Mouse (Mus musculus) adipocyte (in vitro differentiated cells): ENCODE measurements around the gene Ubxn1.
A peak's percentile ranks its signal among the peaks of the same experiment; 100 is the strongest.
"Not testable (repeated sequence)": the region's sequence is repeated elsewhere in the genome, so short reads cannot be mapped to it uniquely, and the experiment has no call there.

Experiments
- DNase-seq: peaks from one replicate; pipeline ENCODE4 v3.0.0-alpha.2; 2016; ENCODE audit warnings: low spot score

Gene Ubxn1

DNA sequence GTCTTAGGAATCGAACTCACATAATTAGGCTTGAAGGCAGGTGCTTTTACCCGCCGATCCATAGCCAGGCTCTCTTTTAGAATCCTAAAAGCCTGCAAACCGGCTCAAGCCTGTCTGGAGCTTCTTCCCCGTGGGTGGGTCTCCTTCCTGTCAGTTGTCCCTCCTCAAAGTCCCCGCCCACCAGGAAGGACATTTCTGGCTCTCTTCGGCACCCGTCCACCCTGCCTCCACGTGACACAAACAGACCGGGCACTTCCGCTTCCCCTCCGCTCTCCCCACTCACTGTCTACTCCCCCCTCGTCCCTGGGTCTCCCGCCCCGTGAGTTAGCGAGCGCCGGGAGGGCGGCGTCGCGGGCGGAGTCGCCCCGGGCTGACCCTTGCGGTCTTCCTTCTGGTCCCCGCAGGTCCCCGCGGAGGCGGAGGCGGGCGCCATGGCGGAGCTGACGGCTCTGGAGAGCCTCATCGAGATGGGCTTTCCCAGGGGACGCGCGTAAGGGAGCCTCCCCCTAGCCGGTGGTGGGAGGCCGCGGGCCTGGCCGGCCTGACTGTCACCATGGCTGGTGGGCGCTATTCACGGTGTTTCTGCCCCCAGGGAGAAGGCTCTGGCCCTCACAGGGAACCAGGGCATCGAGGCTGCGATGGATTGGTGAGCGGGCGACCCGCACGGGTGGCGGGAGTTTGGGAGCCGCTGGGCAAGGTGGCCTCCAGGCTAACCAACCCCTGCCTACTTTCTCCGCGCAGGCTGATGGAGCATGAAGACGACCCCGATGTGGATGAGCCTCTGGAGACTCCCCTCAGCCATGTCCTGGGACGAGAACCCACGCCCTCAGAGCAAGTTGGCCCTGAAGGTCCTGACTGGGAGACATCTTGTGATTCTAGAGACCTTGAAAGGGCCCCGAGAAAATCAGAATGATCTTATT is at the start of gene Ubxn1:
TSS of gene Ubxn1 (plus strand) at position 230 of the 920 bp plus-strand sequence.
- DNase-seq: peak; percentile 99

DNA sequence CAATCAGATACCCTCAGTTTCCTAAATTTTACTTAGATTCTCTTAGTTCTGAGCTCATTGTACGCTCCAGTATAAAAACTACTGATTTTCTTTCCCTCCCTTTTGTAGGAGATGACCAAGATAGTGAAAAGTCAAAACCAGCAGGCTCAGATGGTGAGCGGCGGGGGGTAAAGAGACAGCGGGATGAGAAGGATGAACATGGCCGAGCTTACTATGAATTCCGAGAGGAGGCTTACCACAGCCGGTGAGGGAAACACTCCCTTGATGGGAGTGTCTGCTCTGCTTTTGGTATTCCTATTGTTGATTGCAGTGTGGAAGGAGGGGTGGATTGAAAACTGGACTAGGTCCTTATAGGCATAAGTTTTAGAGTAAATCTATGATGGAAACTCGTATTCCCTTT is 48.6 kb upstream of the Ubxn1 start:
- DNase-seq: no peak

DNA sequence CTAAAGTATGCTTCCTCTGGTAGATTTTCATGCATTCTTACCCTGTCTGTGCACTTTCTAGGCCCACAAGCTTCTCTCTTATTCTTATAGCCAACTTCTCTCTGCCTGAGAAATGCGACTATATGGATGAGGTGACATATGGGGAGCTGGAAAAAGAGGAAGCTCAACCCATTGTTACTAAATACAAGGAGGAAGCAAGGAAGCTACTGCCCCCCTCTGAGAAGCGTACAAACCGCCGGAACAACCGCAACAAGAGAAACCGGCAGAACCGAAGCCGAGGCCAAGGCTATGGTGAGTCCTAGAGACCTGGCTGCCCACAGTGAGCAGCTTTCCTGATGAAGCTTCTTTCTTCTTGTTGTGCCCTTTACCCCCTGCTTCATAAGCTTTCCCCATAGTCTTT is 41.6 kb upstream of the Ubxn1 start, which contains the start of gene AC129217.1:
TSS of gene AC129217.1 (plus strand) at position 114 of the 400 bp plus-strand sequence.
- DNase-seq: no peak

DNA sequence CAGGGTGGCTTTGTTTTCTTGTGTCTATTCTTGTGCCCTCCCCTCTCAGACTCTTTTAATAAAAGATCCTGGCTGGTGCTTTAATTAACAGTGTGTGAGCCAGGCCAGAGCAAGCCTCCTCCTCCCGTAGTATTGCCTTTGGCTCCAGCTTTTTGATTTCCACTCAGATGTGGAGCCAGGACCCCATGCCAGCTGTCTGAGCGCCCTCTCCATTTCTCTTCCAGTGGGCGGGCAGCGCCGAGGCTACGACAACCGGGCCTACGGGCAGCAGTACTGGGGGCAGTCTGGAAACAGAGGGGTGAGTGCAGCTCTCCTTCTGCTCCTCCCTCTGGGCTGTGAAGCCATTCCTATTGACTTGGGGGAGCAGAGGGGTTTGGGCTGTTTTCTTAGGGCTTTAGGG is 40.6 kb upstream of the Ubxn1 start:
- DNase-seq: no peak

DNA sequence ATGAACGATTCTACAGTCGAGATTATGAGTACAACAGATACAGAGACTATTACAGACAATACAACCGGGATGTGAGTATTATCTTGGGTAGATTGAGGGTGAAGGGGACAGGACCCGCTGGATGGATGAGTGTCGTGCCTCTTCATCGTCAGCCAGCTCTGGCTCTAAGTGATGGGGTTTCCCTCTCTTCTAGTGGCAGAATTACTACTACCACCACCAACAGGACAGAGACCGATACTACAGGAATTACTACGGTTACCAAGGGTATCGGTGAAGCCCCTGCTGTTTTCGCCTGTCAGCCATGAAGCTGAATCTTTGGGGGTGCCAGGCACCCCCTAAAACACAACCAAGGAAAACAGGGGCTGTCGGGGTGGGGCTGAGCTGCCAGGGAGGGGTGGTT is 40.0 kb upstream of the Ubxn1 start:
- no peak for DNase-seq

DNA sequence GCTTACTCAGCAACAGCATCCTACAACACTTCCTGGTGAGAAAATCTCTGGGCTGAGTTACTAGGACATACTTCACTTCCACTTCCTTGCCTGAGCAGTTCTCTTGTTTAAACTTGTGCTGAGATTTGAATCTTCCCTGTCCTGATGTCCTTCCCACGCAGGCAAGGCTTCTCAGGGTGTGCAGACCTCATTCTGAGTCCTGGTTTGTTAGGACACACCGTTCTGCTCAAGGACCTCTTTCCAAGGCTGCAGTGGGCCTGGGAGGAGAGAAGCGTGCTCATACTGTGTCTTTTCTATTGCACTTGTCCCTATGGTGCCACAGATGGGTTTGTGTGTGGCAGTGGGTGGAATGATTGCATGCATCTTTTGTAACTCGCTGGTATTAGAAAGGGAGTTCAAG is 38.3 kb upstream of the Ubxn1 start:
- DNase-seq: no peak

DNA sequence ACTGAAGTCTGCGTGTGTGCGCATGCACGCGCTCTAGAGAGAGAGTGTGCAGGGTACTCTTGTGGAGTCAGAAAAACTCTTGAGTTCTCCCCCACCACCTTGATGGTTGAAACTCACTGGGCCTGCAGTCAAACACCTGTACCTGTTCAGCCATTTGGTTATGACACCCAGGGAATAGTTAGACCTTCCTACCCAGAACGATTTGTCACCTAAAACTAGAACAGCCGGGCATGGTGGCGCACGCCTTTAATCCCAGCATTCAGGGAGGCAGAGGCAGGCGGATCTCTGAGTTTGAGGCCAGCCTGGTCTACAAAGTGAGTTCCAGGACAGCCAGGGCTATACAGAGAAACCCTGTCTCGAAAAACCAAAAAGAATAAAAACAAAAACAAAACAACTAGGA is 35.0 kb upstream of the Ubxn1 start:
- DNase-seq: not testable (repeated sequence)

DNA sequence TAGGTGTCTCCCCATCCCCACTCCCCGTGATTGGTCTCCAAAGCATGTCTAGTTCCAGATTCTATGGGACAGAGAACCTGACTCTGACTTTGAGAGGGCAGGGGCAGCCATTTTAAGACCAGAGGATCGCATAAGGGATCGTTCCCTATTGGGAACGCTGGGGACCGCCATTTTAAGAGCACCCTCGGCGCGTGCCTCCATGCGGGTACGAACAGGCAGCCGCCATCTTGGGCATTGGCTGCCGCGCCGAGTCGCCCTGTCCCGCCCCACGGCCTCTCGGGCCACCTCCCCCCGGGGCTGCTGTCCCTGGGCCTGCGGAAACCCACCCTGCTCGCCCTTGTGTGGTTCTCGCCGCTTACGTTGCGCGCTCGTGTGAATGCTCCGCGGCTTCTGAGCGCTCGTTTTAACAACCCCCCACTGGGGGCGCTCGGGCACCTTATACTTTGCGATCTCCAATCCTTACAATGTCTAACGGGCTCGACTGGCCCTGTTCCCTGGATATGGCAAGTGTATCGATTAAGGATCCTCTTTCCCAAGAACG is 34.0 kb upstream of the Ubxn1 start, which contains the start of gene Bscl2:
TSS of gene Bscl2 (plus strand) at position 217 of the 541 bp plus-strand sequence.
- no peak for DNase-seq

DNA sequence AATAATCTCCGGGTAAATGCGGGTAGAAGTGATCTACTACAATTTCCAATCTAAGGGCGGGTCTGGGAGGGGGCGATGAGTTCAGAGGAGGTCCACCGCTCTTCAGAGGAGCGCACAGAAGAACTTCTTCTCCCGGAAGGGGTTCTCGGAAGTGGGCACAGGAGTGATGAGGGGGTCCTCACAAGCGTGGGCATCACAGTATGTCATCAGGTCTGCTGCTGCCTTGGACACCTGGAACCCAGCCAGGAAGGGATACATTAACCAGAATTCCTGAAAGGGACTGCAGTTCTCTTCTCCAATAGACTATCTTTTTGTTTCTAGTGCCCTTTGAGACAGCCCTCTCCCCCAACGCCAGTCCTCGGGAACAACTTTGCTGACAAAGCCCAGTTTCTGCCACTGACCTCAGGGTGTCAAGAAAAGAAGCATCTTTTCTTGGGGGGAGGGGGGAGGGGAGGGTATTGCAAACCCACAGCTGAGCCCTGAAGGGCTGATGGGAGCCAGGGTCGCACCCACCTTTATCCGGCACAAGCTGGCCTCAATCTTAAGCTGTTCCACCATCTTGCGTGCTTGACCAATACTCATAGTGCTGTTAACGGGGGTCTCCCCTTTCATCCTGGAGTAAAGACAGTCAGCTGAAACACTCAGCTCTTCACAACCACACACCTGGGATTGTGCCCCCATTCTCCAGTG is 33.1 kb upstream of the Ubxn1 start:
- no peak for DNase-seq

DNA sequence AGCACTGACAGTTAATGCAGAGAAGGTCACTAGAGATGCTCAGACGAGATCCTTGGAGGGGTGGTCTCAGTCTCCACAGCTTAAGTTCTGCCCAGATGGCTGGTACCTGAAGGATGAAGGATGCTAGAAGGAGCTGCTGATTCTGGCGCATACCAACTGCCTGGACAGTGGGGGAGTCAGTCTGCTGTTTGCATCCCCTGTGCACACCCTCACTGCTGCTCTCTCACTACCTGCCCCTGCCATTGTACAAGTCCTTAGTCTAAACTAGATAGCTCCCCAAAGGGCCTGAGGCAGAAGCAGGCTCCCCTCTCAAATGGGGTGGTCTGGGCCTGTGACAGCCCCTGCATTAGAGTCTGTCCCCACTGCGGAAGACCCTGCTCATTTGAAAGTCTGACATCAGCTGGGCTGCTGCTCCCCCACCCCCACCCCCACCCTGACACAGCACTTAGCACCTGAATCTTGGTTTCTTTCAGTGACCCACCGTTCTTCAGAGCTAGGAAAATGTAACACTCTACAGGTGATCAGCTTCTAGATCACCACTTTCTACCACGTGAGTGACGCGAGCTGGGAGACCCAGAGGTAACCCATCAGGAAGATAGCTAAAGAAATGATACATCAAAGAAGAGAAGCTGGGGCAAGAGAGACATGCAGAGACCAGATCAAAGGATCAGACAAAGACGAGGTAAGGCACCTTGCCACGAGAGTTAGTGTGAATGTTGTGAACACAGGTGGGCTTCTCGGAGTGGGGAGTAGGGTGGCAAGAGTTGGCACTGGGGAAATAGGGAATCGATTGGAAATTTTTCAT is 32.0 kb upstream of the Ubxn1 start, which contains the start of gene Gng3:
TSS of gene Gng3 (minus strand) at position 92 of the 805 bp plus-strand sequence.
- no peak for DNase-seq

DNA sequence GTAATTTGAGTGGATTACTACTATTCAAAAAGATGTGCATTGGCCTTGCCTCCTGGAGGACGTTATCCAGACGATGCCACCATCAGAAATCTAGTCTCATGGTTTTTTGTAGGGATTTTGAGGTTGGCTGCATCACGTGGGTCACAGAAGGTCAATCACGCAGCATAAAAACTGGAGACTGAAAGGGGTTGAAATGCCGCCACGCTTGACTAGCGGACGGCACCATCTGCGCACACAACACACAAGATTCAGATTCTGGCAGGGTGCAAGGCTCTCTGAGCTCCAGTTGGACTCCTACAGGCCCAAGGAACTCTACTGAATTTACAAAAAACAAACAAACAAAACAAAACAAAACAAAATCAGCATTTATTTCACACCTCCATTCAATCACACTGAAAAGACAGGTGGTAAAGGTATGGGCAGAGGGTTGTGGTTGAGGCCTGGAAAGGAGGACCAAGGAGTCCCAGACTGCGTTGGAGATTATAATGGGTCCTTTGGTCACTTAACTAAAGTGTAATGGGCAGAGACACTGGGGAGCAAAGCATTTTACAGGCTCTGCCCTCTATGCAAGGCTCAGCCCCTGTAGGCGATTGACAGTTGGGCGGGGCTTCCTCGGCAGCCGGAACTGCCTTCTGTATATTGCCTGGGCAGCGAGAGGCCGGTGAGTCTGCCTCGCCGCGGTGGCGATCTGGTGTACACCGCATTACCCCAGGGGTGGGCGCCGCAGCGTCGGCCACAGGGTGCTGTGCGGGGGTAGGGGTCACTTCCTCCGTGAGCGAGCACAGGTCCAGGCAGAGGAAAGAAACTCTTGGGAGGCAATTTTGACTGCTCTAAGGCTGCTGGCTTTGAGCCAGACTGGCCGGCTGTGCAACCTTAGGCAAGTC is 31.1 kb upstream of the Ubxn1 start:
- no peak for DNase-seq

DNA sequence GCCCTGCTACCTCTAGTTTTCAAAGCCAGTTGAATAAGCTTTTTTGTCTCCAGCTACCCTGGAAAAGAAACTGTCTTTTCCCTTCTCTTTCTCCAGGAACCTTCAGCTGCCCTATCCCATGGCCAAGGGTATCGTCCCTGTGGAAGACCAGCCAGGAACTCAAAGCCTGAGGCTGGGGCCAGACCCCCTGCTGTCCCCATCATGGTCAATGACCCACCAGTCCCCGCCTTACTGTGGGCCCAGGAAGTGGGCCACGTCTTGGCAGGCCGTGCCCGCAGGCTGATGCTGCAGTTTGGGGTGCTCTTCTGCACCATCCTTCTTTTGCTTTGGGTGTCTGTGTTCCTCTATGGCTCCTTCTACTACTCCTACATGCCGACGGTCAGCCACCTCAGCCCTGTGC is 30.3 kb upstream of the Ubxn1 start:
- DNase-seq: no peak

DNA sequence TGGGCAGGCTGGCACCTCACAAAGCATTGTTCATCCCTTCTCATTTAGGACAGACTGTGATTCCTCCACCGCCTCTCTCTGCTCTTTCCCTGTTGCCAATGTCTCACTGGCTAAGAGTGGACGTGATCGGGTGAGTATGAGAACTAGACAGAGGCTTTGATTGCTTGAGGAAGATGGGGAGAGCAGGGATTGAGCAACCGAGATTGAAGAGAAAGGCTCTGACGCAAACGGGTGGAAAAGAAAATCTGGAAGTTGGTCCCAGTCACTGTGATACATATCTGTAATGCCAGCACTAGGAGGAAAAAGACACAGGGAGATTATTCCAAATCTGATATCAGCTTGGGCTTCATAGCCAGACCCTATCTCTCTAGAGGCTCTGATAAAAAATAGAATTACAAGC is 28.3 kb upstream of the Ubxn1 start:
- peak; percentile 48 for DNase-seq

DNA sequence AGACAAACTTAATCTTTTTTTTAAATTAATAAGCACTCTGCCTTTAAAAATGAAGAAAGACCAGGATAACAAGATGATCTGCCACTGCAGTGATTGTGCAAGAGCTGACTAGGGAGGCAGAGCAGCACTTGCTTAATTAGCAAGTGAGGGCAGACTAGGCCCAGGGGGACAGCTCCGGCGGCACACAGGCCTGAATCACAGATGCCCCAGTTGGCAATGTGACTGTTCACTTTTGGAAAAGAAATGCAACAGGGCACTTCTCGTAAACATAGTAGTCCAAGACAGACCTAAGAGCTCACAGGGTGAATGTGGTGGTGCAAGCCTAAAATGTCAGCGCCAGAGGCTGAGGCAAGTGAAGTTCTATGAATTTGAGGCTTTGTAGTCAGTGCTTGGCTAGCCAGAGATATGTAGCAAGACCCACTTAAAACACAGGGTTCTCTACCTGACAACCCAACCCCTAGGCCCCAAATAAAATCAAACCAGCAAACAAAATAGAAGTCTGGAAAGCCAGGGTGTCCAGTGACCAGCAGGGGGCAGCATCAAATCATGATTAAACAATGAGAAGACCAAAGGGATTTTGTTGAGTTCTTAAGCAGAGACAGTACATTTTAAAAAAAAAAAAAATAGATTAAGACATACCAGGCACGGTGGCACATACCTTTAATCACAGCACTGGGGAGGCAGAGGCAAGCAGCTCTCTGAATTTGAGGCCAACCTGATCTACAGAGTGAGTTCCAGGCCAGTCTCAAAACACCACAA is 26.7 kb upstream of the Ubxn1 start:
- DNase-seq: peak; percentile 99

DNA sequence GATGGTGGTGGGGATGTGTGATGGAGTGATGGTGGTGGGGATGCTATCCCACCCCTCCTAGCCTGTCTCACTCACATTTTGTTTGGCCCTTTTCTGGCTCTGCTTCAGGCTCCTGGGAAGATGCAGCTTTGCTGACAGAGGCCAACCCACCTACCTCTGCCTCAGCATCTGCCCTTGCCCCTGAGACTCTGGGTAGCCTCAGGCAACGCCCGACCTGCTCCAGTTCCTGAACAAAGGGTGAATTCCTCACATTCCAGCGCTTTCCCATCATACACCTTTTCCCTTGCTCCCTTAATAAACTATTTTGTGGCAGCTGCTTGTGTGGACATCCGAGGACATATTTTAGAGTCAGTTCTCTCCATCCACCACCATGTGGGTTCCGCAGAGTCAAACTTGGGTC is 22.9 kb upstream of the Ubxn1 start:
- DNase-seq: no peak

DNA sequence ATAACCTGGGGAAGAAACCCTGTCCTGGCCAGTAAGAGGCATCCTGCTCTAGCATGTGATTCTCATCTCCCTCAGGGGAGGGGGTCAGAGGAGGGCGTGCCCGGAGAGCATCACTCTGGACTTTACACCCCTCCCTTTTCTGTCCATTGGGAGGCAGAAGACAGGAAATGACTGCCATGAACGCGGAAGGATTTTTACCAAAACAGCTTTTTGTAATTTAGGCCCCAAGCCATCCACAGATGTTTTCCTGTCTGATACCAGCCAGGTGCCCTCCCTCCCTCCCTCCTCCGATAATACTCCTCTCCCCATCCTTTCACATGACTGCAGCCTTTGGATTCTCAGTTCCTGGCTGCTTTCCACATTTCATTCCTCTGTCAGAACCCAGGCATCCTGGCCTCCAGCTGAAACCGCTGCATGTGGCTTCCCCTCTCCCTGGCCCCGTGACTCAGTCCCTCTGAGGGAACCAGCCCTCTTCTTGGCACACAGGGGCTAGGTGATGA is 20.8 kb upstream of the Ubxn1 start, which contains the start of gene Lrrn4cl:
TSS of gene Lrrn4cl (plus strand) at position 367 of the 500 bp plus-strand sequence.
- peak; percentile 77 for DNase-seq

DNA sequence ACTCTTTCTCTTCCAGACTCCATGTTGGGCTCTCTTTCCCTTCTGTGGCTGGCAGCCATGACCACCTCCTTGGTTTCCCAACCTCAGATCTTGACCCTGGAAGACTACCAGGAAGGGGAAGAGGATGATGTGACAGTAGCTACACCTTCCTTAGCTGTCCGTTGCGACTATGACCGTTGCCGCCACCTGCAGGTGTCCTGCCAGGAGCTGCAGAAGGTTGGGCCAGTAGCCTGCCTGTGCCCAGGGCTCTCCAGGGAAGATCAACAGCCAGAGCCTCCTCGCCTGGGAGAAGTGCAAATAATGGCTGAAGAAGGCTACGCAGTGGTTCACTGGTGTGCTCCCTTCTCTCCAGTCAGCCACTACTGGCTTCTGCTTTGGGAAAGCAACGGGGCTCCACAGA is 19.7 kb upstream of the Ubxn1 start:
- DNase-seq: no peak

DNA sequence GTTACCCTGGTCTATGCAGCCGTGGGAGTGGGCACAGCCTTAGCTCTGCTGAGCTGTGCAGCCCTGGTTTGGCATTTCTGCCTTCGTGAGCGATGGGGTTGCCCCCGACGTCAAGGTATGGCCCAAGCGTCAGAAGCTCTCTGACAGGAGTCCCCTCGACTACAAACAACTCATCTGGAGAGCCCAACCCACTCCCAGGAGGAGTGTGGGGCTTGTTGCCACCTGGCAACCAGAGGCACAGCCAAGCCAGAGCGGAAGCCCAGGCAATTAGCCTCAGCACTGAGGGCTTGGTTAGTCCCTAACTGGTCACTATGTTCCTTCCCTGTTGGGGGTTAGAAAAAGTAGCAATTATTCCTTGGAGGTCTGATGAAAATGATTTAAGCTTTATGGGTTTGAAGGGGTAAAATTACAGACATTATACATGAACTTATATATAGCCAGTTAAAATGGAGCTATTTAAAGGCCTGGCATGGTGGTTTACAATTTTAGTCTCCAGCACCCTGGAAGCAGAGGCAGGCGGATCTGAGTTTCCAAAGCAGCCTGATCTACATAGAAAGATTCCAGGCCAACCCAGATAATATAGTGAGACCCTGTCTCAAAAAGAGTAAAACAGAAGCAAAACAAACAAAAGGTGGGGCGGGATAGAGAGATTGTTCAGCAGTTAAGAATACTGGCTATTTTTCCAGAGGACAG is 18.9 kb upstream of the Ubxn1 start:
- no peak for DNase-seq

DNA sequence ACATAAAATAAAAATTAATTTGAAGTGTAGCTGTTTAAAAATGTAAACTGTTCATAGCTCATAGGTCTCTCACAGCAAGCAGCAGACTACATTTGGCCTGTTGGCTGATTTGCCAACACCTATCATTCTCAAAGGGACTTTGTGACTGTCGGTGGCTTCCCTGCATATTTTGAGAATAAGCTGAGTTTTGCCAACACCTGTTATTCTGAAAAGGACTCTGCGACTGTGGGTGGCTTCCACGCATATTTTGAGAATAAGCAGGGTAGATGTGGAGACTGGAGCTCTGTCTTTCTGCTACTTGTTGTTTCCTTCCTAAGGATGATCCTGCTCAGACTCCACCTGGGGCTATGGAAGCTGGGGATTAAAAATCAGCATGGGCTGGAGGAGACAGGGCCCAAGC is 18.2 kb upstream of the Ubxn1 start:
- no peak for DNase-seq
